Mouse (Mus musculus): ENCODE results near the gene Polr1c.

Polr1c gene

GRCm38 (mm10) chr17:46247512-46248188, at the start of gene Polr1c, which contains the start of gene Yipf3:
Polr1c (minus strand) TSS chr17:46248054.
Yipf3 (plus strand) TSS chr17:46248080.
- DNase-seq (ENCODE audit: low spot score in 2 of 2): peak; percentile 93 to 96

GRCm38 (mm10) chr17:46297028-46297363, 49.1 kb upstream of the Polr1c start:
- DNase-seq (ENCODE audit: low spot score in 2 of 2): no peak

GRCm38 (mm10) chr17:46296601-46297000, 48.7 kb upstream of the Polr1c start:
- no peak for DNase-seq (ENCODE audit: low spot score in 2 of 2)

- no peak for DNase-seq (ENCODE audit: low spot score in 2 of 2)
Measured at GRCm38 (mm10) chr17:46287678-46288095, 39.8 kb upstream of the Polr1c start.

GRCm38 (mm10) chr17:46285407-46285806, 37.6 kb upstream of the Polr1c start:
- DNase-seq (ENCODE audit: low spot score in 2 of 2): no peak

- no peak for DNase-seq (ENCODE audit: low spot score in 2 of 2)
Measured at GRCm38 (mm10) chr17:46284653-46285052, 36.8 kb upstream of the Polr1c start.

GRCm38 (mm10) chr17:46283911-46284310, 36.1 kb upstream of the Polr1c start:
- no peak for DNase-seq (ENCODE audit: low spot score in 2 of 2)

- DNase-seq (ENCODE audit: low spot score in 2 of 2): no peak
Measured at GRCm38 (mm10) chr17:46283140-46283539, 35.3 kb upstream of the Polr1c start.

GRCm38 (mm10) chr17:46282483-46283123, 34.7 kb upstream of the Polr1c start, which contains the start of gene Tjap1:
Tjap1 (minus strand) TSS chr17:46283026.
- DNase-seq (ENCODE audit: low spot score in 2 of 2): peak; percentile 82 to 92

- no peak for DNase-seq (ENCODE audit: low spot score in 2 of 2)
Measured at GRCm38 (mm10) chr17:46278011-46278765, 30.3 kb upstream of the Polr1c start.

GRCm38 (mm10) chr17:46277586-46277985, 29.7 kb upstream of the Polr1c start:
- no peak for DNase-seq (ENCODE audit: low spot score in 2 of 2)

GRCm38 (mm10) chr17:46275506-46275905, 27.7 kb upstream of the Polr1c start:
- DNase-seq (ENCODE audit: low spot score in 2 of 2): no peak

- no peak for DNase-seq (ENCODE audit: low spot score in 2 of 2)
Measured at GRCm38 (mm10) chr17:46275034-46275433, 27.2 kb upstream of the Polr1c start.

- no peak for DNase-seq (ENCODE audit: low spot score in 2 of 2)
Measured at GRCm38 (mm10) chr17:46274465-46274864, 26.6 kb upstream of the Polr1c start.

- DNase-seq (ENCODE audit: low spot score in 2 of 2): no peak
Measured at GRCm38 (mm10) chr17:46273803-46274236, 26.0 kb upstream of the Polr1c start.

- DNase-seq (ENCODE audit: low spot score in 2 of 2): no peak
Measured at GRCm38 (mm10) chr17:46272675-46273074, 24.8 kb upstream of the Polr1c start.

- DNase-seq (ENCODE audit: low spot score in 2 of 2): no peak
Measured at GRCm38 (mm10) chr17:46272058-46272457, 24.2 kb upstream of the Polr1c start.

GRCm38 (mm10) chr17:46269771-46270534, 22.1 kb upstream of the Polr1c start:
- DNase-seq (ENCODE audit: low spot score in 2 of 2): no peak

- DNase-seq (ENCODE audit: low spot score in 2 of 2): no peak
Measured at GRCm38 (mm10) chr17:46268026-46268720, 20.3 kb upstream of the Polr1c start.

- no peak for DNase-seq (ENCODE audit: low spot score in 2 of 2)
Measured at GRCm38 (mm10) chr17:46267511-46267910, 19.7 kb upstream of the Polr1c start.

- no peak for DNase-seq (ENCODE audit: low spot score in 2 of 2)
Measured at GRCm38 (mm10) chr17:46266986-46267385, 19.1 kb upstream of the Polr1c start.
